Mouse (Mus musculus) heart, embryonic 11.5 days (tissue): ENCODE results near the gene Syt12. TPM values are rescaled to one million over a fixed set of nuclear protein-coding genes. Genes with fewer than 3 reads are reported as not detected.

Experiments used
- ATAC-seq: fragments of 200-750 bp; cut with Nextera tagmentation; replicated peaks from 2 replicates; pipeline ENCODE4 v1.8.0; 2017; ENCODE audit warnings: moderate library complexity; ENCODE audit not compliant: insufficient number of reproducible peaks, low FRiP score, low TSS enrichment
- H3K27ac ChIP-seq: fragments of 300-500 bp; sonication (generic); 2 replicates; pipeline ENCODE4 v1.5.1; 2014; ENCODE audit warnings: mild to moderate bottlenecking, low read depth, low read length
- H3K27me3 ChIP-seq: fragments of 300-500 bp; sonication (generic); 2 replicates; pipeline ENCODE4 v1.6.1; 2014; ENCODE audit warnings: mild to moderate bottlenecking, low read length, mixed read lengths; ENCODE audit not compliant: control insufficient read depth, insufficient read depth
- H3K36me3 ChIP-seq: fragments of 300-500 bp; sonication (generic); 2 replicates; pipeline ENCODE4 v1.6.1; 2014; ENCODE audit warnings: mild to moderate bottlenecking, low read length, moderate library complexity, mixed read lengths; ENCODE audit not compliant: control insufficient read depth, insufficient read depth
- H3K4me1 ChIP-seq: fragments of 300-500 bp; sonication (generic); 2 replicates; pipeline ENCODE4 v1.6.1; 2014; ENCODE audit warnings: low read length; ENCODE audit not compliant: control insufficient read depth, insufficient read depth
- H3K4me2 ChIP-seq: fragments of 300-500 bp; sonication (generic); 2 replicates; pipeline ENCODE4 v1.6.1; 2014; ENCODE audit warnings: mild to moderate bottlenecking, moderate library complexity
- H3K4me3 ChIP-seq: fragments of 300-500 bp; sonication (generic); 2 replicates; pipeline ENCODE4 v1.5.1; 2014; ENCODE audit warnings: low read depth, low read length
- H3K9ac ChIP-seq: fragments of 300-500 bp; sonication (generic); 2 replicates; pipeline ENCODE4 v1.6.1; 2014; ENCODE audit warnings: mild to moderate bottlenecking, low read depth, low read length, moderate library complexity
- H3K9me3 ChIP-seq: fragments of 300-500 bp; sonication (generic); replicated peaks from 2 replicates; pipeline ENCODE4 v1.6.1; 2016; ENCODE audit warnings: low read length; ENCODE audit not compliant: control insufficient read depth
- WGBS: fragments of 180-500 bp; shearing (Covaris S2); extraction: QIAGEN DNeasy Blood & Tissue Kit; methylation state at CpG from one replicate; pipeline ENCODE4 v1.1.7; 2014; ENCODE audit not compliant: insufficient replicate concordance; 5-methylcytosine and 5-hydroxymethylcytosine counted together
- polyA plus RNA-seq: library from polyadenylated mRNA; unstranded; fragments of >200 nt; fragmentation: Nextera tagmentation; extraction: Ambion mirVana; gene quantifications from 2 replicates; pipeline ENCODE4 v1.2.1, GENCODE M21; 2014

The Syt12 gene
- polyA plus RNA-seq, 1 experiment from 2014 or later, result 1.3 TPM

DNA sequence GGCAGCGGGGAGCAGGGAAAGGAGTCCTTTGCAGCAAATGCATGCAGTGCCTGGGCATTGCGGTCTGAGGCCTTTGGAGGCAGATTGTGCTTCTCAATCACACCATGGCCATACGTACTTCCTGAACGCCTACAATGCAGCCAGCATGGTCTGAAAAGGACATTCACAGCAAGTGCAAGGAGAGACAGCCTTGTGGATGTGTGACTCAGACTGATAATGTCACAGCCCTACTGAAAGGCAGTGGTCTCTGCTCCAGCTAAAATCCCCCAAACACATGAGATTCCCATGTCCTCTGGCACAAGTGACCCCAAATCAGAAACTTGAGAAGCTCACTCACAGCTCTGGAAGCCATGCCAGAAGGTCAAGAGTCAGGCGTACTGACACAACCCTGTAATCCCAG, 18.6 kb upstream of the Syt12 start:
- no peak for ATAC-seq
- H3K9ac ChIP-seq, result no peak overlapping the region
- WGBS, result 74% methylated on average over 5 of the region's 5 CpGs
- H3K27me3 ChIP-seq, result no peaks in the 10 kb centered on the region
- H3K4me1 ChIP-seq, result no peaks in the 10 kb centered on the region
- no peaks in the 10 kb centered on the region for H3K36me3 ChIP-seq
- H3K27ac ChIP-seq, result no peak overlapping the region
- no peak overlapping the region for H3K4me2 ChIP-seq
- no peak overlapping the region for H3K4me3 ChIP-seq
- H3K9me3 ChIP-seq, result no peaks in the 10 kb centered on the region

DNA sequence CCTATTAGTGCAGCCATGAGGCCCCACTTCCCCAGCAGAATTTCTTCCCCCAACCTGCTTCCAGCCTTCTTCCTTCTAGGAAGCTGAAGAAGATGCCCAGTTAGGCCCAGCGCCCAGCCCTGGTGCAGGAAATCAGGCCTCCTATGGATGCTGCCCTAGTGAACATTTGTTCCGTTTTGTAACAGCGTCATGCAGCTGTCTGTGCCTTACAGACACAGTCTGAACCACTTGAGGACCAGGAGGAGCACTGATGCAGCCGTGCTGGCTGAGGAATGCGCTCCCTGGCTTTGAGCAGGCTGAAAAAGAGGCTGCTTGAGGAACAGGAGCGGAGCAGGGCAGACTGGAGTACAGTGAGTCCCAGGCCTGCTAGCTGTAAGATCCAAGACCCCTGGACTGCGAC, 17.5 kb upstream of the Syt12 start:
- H3K27ac ChIP-seq, result no peak overlapping the region
- H3K36me3 ChIP-seq, result no peaks in the 10 kb centered on the region
- 59% methylated on average over 7 of the region's 7 CpGs for WGBS
- H3K9ac ChIP-seq, result no peak overlapping the region; the same call in 1 of the 2 replicates
- H3K4me1 ChIP-seq, result no peaks in the 10 kb centered on the region
- no peaks in the 10 kb centered on the region for H3K9me3 ChIP-seq
- H3K4me2 ChIP-seq, result no peak overlapping the region
- no peak overlapping the region for H3K4me3 ChIP-seq
- no peaks in the 10 kb centered on the region for H3K27me3 ChIP-seq
- no peak for ATAC-seq

DNA sequence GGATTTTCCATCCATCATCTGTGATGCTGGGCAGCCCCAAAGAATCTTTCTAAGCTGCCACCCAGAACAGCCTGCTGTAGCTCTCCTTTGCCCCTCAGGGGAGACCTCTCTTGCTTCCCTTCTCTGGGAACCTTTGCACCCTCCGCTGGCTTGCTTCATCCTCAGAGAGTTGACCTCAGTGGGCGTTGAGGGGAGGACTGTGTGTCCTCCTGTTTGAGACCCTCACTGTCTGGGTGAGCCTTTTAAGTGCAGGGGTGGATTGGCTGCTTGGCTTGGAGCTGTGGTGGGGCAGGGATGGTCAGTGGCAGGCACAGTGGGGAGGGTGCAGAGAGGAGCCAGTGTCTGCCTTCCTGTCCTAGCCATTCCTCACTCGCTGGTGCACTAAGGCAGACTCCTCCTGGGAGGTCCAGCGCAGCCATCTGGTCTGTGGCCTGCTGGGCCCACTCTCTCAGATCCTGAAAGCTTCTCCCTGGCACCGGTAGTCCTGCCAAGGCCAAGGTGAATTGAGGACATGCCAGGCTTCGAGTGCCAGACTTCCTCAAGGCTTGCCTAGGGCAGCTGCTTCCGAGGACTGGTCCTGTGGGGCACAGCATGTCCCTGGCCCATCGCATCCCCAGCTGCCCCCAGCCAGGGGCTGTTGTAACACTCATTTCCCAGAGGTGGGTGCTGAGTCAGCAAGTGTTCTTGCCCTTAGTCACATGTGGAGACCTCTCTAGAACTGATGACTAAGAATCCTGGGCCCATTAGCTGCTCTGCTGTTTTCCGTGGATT, 15.5 kb upstream of the Syt12 start:
- no peak overlapping the region for H3K4me2 ChIP-seq
- no peaks in the 10 kb centered on the region for H3K9me3 ChIP-seq
- H3K4me1 ChIP-seq, result 0 out of 2 replicates have a peak, but pooled peaks cover 4% of the 10 kb centered on the region
- ATAC-seq, result no peak
- no peak overlapping the region for H3K9ac ChIP-seq
- WGBS, result 57% methylated on average over 9 of the region's 9 CpGs
- H3K36me3 ChIP-seq, result no peaks in the 10 kb centered on the region
- no peak overlapping the region for H3K4me3 ChIP-seq
- no peak overlapping the region for H3K27ac ChIP-seq
- no peaks in the 10 kb centered on the region for H3K27me3 ChIP-seq

- Histone ChIP-seq H3K4me1 (0 out of 2 replicates have a peak, but pooled peaks cover 5% of the 10 kb centered on the region), H3K27ac (no peak overlapping the region)
- WGBS, result 57% methylated on average over 10 of the region's 10 CpGs
Observed at GRCm38 (mm10) chr19:4491080-4491695, 13.9 kb upstream of the Syt12 start.

GRCm38 (mm10) chr19:4487877-4488276, 10.6 kb upstream of the Syt12 start:
- Histone ChIP-seq H3K27me3 (no peaks in the 10 kb centered on the region), H3K9ac (no peak overlapping the region), H3K27ac (no peak overlapping the region), H3K4me2 (no peak overlapping the region), H3K36me3 (no peaks in the 10 kb centered on the region), H3K4me1 (0 out of 2 replicates have a peak, but pooled peaks cover 5% of the 10 kb centered on the region), H3K4me3 (no peak overlapping the region), H3K9me3 (no peaks in the 10 kb centered on the region)
- no peak for ATAC-seq
- WGBS, result 57% methylated on average over 2 of the region's 2 CpGs

More at GRCm38 (mm10) chr19:4491080-4491695, 13.9 kb upstream of the Syt12 start:
- H3K27me3 ChIP-seq, result no peaks in the 10 kb centered on the region
- H3K4me2 ChIP-seq, result no peak overlapping the region
- H3K9me3 ChIP-seq, result no peaks in the 10 kb centered on the region
- ATAC-seq, result no peak
- H3K36me3 ChIP-seq, result no peaks in the 10 kb centered on the region
- no peak overlapping the region for H3K4me3 ChIP-seq
- H3K9ac ChIP-seq, result no peak overlapping the region

DNA sequence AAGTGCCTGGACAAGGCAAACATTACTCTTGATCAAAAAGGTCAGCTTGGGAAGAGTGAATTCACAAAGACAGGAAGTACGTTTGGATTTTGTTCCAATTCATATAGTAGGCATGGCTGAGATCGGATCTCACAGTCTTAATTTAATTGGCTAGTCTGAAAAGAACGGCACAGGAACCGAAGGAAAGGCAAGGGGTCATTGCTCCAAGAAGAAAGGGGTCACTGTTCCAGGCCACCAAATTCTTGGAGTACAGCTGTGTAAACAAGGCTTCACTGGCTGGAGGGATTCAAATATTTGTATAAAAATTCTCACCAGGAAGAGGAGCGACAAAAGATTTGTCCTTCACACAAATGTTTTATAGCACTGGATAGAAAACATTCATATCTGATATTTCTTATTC, 7.8 kb upstream of the Syt12 start:
- no peak for ATAC-seq
- no peak overlapping the region for H3K4me3 ChIP-seq
- 0 out of 2 replicates have a peak, but pooled peaks cover 5% of the 10 kb centered on the region for H3K4me1 ChIP-seq
- no peaks in the 10 kb centered on the region for H3K9me3 ChIP-seq
- no peaks in the 10 kb centered on the region for H3K27me3 ChIP-seq
- no peak overlapping the region for H3K4me2 ChIP-seq
- H3K36me3 ChIP-seq, result no peaks in the 10 kb centered on the region
- 61% methylated on average over 5 of the region's 5 CpGs for WGBS
- H3K27ac ChIP-seq, result no peak overlapping the region
- H3K9ac ChIP-seq, result no peak overlapping the region

DNA sequence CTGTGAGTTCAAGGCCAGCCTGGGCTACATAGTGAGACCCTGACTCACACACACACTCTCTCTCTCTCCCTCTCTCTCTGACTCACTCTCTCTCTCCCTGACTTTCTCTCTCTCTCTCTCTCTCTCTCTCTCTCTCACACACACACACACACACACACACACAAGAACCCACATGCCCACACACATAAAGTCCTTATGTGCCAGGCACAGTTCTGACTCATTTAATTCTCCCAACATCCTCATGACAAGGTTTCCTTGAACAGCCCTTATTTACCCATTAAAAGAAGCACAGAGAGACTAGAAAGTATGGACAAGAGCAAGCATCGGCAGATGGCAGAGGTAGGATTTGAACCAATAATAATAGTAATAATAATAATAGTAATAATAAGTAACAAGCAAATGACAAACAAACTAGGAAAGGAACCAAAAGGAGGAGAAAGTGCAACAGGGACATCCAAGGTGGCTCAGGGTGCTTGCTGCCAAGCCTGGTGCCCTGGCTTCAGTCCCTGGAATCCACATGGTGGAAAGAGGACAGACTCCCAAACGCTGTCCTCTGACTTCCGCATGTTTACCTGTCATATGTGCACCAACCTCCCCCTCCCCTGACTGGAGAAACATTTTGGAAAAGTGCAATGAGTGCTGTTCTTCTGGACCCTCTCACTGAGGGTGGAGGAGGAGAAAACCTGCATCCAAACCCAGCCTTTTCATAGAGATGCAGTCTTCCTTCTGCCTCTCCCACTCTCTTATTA, 5.0 kb upstream of the Syt12 start:
- Histone ChIP-seq H3K9ac (no peak overlapping the region), H3K27me3 (no peaks in the 10 kb centered on the region; the same call in 1 of the 2 replicates), H3K4me3 (no peak overlapping the region), H3K9me3 (no peaks in the 10 kb centered on the region), H3K27ac (no peak overlapping the region), H3K4me2 (no peak overlapping the region), H3K4me1 (peaks cover 5% of the 10 kb centered on the region; the same call in 1 of the 2 replicates), H3K36me3 (no peaks in the 10 kb centered on the region)
- no peak for ATAC-seq
- WGBS, result 85% methylated on average over 3 of the region's 3 CpGs

- Histone ChIP-seq H3K4me1 (peaks cover 6% of the 10 kb centered on the region; the same call in 1 of the 2 replicates), H3K36me3 (no peaks in the 10 kb centered on the region), H3K4me2 (no peak overlapping the region), H3K27me3 (peaks cover 6% of the 10 kb centered on the region), H3K9ac (no peak overlapping the region), H3K4me3 (no peak overlapping the region), H3K27ac (no peak overlapping the region), H3K9me3 (no peaks in the 10 kb centered on the region)
- ATAC-seq, result no peak
- WGBS, result 23% methylated on average over 4 of the region's 4 CpGs
Observed at GRCm38 (mm10) chr19:4481326-4481725, 4.1 kb upstream of the Syt12 start.
